Mouse (Mus musculus) G1E (cell line): ENCODE data around the gene Zfp523. TPM values are rescaled to one million over a fixed set of nuclear protein-coding genes. Genes with fewer than 3 reads are reported as not detected.

Source experiments
- ATAC-seq: 2 replicates; pipeline ENCODE4 v1.8.0; 2016; ENCODE audit warnings: mild to moderate bottlenecking; ENCODE audit not compliant: insufficient number of reproducible peaks, poor library complexity, low FRiP score, severe bottlenecking; ENCODE audit errors: extremely low read depth
- DNase-seq: peaks from one replicate; pipeline ENCODE4 v3.0.0; 2012; ENCODE audit warnings: low spot score
- H3K27me3 ChIP-seq: 2 replicates; pipeline ENCODE4 v1.6.1; 2012; ENCODE audit warnings: mild to moderate bottlenecking, low read length, inconsistent platforms; ENCODE audit not compliant: insufficient read depth
- H3K36me3 ChIP-seq: replicated peaks from 2 replicates; pipeline ENCODE3; 2012; ENCODE audit warnings: mild to moderate bottlenecking, inconsistent platforms
- H3K4me1 ChIP-seq: 2 replicates; pipeline ENCODE4 v1.6.1; 2012; ENCODE audit warnings: low read depth, low read length, inconsistent platforms, mixed read lengths; ENCODE audit not compliant: insufficient read depth
- H3K4me3 ChIP-seq: 2 replicates; pipeline ENCODE4 v1.5.1; 2012; ENCODE audit warnings: low read depth, mild to moderate bottlenecking, inconsistent platforms, low read length, moderate library complexity, mixed read lengths
- H3K9me3 ChIP-seq: replicated peaks from 2 replicates; pipeline ENCODE4 v1.6.1; 2012; ENCODE audit warnings: inconsistent platforms
- CTCF ChIP-seq: IDR thresholded peaks from 2 replicates; pipeline ENCODE4 v1.5.1; 2012; ENCODE audit warnings: low read depth, low read length, inconsistent platforms, mixed read lengths
- GATA1 ChIP-seq: IDR thresholded peaks from 2 replicates; pipeline ENCODE4 v1.6.1; 2012; ENCODE audit warnings: borderline replicate concordance, low read length, inconsistent platforms, mixed read lengths
- GATA2 ChIP-seq: IDR thresholded peaks from 2 replicates; pipeline ENCODE4 v1.6.1; 2012; ENCODE audit warnings: low read depth, low read length, inconsistent platforms, borderline replicate concordance
- POLR2AphosphoS5 ChIP-seq: IDR thresholded peaks from 2 replicates; pipeline ENCODE4 v1.6.1; 2012; ENCODE audit warnings: low read depth, low read length, inconsistent platforms; ENCODE audit not compliant: insufficient replicate concordance
- TAL1 ChIP-seq: conservative IDR thresholded peaks from 2 replicates; pipeline ENCODE4 v1.6.1; 2012; ENCODE audit warnings: low read depth, low read length, inconsistent platforms, mixed read lengths
- polyA plus RNA-seq: library from polyadenylated mRNA; stranded (reverse); fragments of >175 nt; gene quantifications from 2 replicates; pipeline ENCODE4 v1.2.3, GENCODE M21; 2012
- total RNA-seq, 2 experiments: library from RNA; stranded (forward) in 1 of 2; stranded (reverse) in 1 of 2; fragments of 200-1000 nt in 1 of 2; fragments of >200 nt in 1 of 2; fragmentation: Nextera tagmentation in 1 of 2; gene quantifications; 2 replicates each; pipeline ENCODE4 v1.2.3; 2014 to 2017

Zfp523 gene
- total RNA-seq (2014; fragmentation: Nextera tagmentation) (18.2 and 20.8 TPM in 2 replicates), total RNA-seq (2017) (11.9 and 15.7 TPM in 2 replicates), polyA plus RNA-seq (39.9 and 48.5 TPM in 2 replicates)

GRCm38 (mm10) chr17:28176775-28177539 is at the start of gene Zfp523:
TSS of gene Zfp523 (plus strand) at chr17:28177129.
- Histone ChIP-seq H3K4me3 (peak within 1 kb of the TSS; percentile 85), H3K9me3 (no peaks in the 10 kb centered on the region), H3K36me3 (peaks cover 25% of the 10 kb centered on the region), H3K27me3 (peaks cover 34% of the 10 kb centered on the region), H3K4me1 (peaks cover 47% of the 10 kb centered on the region)
- ATAC-seq: peak; percentile 58
- TF ChIP-seq CTCF (no peak), GATA2 (no peak), GATA1 (no peak), TAL1 (no peak), POLR2AphosphoS5 (no peak)
- peak; percentile 96 for DNase-seq

- no peak for ATAC-seq
- H3K4me3 ChIP-seq: no peak overlapping the region
- H3K27me3 ChIP-seq: peaks cover 28% of the 10 kb centered on the region
- no peaks in the 10 kb centered on the region for H3K9me3 ChIP-seq
- no peak for TF ChIP-seq TAL1
- TF ChIP-seq GATA1: no peak
- TF ChIP-seq CTCF: no peak
- no peak for TF ChIP-seq POLR2AphosphoS5
- no peak for TF ChIP-seq GATA2
- no peak for DNase-seq
- H3K36me3 ChIP-seq: no peaks in the 10 kb centered on the region
- no peaks in the 10 kb centered on the region for H3K4me1 ChIP-seq
Measured at GRCm38 (mm10) chr17:28129796-28130195, 47.1 kb upstream of the Zfp523 start.

GRCm38 (mm10) chr17:28130391-28131125 is 46.4 kb upstream of the Zfp523 start:
- H3K27me3 ChIP-seq: peaks cover 31% of the 10 kb centered on the region
- H3K36me3 ChIP-seq: no peaks in the 10 kb centered on the region
- DNase-seq (no peak), ATAC-seq (no peak)
- H3K4me1 ChIP-seq: no peaks in the 10 kb centered on the region
- no peaks in the 10 kb centered on the region for H3K9me3 ChIP-seq
- no peak overlapping the region for H3K4me3 ChIP-seq
- TF ChIP-seq TAL1 (no peak), GATA1 (no peak), GATA2 (no peak), CTCF (no peak), POLR2AphosphoS5 (no peak)

DNA sequence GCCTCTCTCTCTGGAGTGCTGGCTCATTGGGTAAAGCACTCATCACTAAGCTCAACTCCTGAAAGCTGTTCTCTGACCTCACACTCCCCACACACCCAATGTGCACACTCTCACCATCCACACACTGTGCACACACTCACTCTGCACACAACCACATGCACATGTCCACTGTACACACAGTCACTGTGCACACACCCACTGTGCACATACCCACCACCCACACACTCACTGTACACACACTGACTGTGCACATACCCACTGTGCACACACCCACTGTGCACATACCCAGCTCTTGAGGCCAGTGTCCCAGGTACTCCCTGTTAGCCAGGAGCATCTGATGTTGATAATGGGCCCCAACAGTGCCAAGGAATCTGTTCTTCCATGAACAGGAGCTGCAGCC is 45.8 kb upstream of the Zfp523 start:
- Histone ChIP-seq H3K4me1 (no peaks in the 10 kb centered on the region), H3K9me3 (no peaks in the 10 kb centered on the region), H3K27me3 (peaks cover 32% of the 10 kb centered on the region), H3K36me3 (no peaks in the 10 kb centered on the region), H3K4me3 (no peak overlapping the region)
- ATAC-seq (no peak), DNase-seq (no peak)
- TF ChIP-seq TAL1 (no peak), CTCF (no peak), GATA2 (no peak), GATA1 (no peak), POLR2AphosphoS5 (no peak)

DNA sequence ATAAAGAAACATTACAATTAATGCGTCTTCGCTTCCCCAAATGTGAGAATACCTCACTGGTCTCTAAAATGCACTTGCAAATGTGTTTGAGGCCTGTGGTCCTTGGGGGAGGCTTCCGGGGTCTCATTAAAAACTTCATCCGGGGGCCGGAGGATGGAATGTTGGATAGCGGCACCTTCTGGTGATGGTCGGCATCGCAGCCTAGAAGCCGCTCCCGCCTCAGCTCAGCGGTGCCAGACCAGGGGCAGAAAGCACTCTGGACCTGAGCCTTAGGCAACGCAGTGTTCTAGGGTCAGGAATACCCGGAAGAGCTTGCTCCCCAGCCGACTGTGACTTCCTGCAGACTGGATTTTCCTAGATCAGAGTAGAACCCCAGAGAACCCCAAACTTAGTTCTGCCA is 43.7 kb upstream of the Zfp523 start:
- Histone ChIP-seq H3K4me1 (no peaks in the 10 kb centered on the region), H3K9me3 (no peaks in the 10 kb centered on the region), H3K27me3 (peaks cover 35% of the 10 kb centered on the region), H3K4me3 (no peak overlapping the region), H3K36me3 (no peaks in the 10 kb centered on the region)
- ATAC-seq (no peak), DNase-seq (no peak)
- no peak for TF ChIP-seq POLR2AphosphoS5
- TF ChIP-seq GATA2: no peak
- peak; percentile 52 for TF ChIP-seq CTCF
- no peak for TF ChIP-seq TAL1
- TF ChIP-seq GATA1: no peak

GRCm38 (mm10) chr17:28135496-28135895 is 41.4 kb upstream of the Zfp523 start:
- no peaks in the 10 kb centered on the region for H3K4me1 ChIP-seq
- no peak for ATAC-seq

More at GRCm38 (mm10) chr17:28135496-28135895, 41.4 kb upstream of the Zfp523 start:
- Histone ChIP-seq H3K4me3 (no peak overlapping the region), H3K27me3 (peaks cover 38% of the 10 kb centered on the region), H3K9me3 (no peaks in the 10 kb centered on the region), H3K36me3 (no peaks in the 10 kb centered on the region)
- DNase-seq: no peak
- no peak for TF ChIP-seq CTCF
- no peak for TF ChIP-seq TAL1
- TF ChIP-seq POLR2AphosphoS5: no peak
- TF ChIP-seq GATA2: no peak
- TF ChIP-seq GATA1: no peak
